Mouse (Mus musculus) c-Kit-positive CD71-negative TER-119-negative erythroid progenitor cells, embryonic 14.5 days (primary cell): ENCODE data around the gene St8sia1.

ENCODE experiments used
- DNase-seq: peaks from one replicate; pipeline ENCODE4 v3.0.0-alpha.2; 2013; ENCODE audit warnings: low read depth

St8sia1 gene

GRCm38 (mm10) chr6:142788042-142788987 is 175.9 kb downstream of the St8sia1 start:
- no peak for DNase-seq

DNA sequence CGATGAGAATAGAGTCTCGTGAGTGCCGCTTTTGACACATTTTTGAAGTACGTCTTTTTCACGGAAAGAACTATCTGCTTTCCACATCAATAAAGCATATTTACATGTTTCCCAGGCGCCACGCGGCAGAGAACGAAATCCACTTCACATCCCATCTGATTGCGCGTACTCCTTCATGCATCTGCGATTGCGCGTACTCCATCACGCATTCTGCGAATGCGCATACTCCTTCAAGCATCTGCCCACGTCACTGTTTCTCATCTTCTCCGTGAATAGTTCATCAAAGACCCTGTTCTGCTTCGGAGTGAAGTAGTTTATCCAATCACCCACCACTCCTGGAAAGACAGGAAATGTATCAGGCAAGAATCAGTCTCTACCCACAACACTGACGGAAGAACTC is 178.1 kb downstream of the St8sia1 start:
- no peak for DNase-seq

DNA sequence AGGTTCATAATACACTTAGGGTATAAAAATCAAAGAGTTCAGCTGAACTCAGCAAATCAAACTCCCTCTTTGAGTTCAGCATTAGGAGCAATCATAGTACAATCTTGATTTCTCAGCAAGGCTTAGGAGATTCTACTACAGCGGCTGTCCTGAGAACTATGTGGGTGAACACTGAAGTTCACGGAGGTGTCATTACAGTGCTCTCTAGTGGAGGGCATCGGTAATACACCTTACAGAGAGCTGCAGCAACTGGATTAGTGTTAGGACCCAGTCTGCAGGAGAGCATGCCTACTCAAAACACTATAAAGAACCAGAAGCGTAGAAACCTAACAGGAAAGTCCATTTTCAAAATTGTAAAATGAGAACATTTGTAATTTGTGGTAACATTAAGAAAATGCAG is 178.9 kb downstream of the St8sia1 start:
- DNase-seq: peak; percentile 64

- no peak for DNase-seq
These were observed 183.0 kb downstream of the St8sia1 start for GRCm38 (mm10) chr6:142781286-142781685.

- no peak for DNase-seq
These were observed 183.6 kb downstream of the St8sia1 start for GRCm38 (mm10) chr6:142780574-142781033.

- DNase-seq: no peak
These were observed 184.3 kb downstream of the St8sia1 start for GRCm38 (mm10) chr6:142779812-142780573.

- no peak for DNase-seq
These were observed 185.0 kb downstream of the St8sia1 start for GRCm38 (mm10) chr6:142779045-142779811.

DNA sequence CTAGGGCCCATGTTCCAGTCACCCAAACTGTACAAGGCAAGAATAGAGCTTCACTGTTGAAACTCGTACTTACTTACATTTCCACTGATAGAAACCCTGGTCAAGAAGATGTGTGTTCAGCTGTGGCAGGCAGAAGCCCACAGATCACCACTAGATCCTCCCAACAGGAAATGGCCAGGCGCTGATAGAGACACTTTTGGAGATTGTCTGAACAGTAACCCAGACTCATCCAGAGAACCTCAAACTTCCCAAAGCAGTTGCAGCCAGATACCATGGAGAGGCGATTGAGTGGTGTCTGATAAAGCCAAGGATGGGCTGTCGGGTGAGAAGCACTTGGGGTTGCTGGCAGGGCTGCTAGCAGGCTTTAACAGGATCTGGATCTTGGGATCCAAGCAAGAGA is 187.3 kb downstream of the St8sia1 start:
- no peak for DNase-seq

- DNase-seq: no peak
These were observed 190.7 kb downstream of the St8sia1 start for GRCm38 (mm10) chr6:142773566-142773965.

- no peak for DNase-seq
These were observed 192.6 kb downstream of the St8sia1 start for GRCm38 (mm10) chr6:142771643-142772042.
